Mouse (Mus musculus): ENCODE results near the gene Cnnm4. TPM values are rescaled to one million over a fixed set of nuclear protein-coding genes. Genes with fewer than 3 reads are reported as not detected.
A peak's percentile ranks its signal among the peaks of the same experiment; 100 is the strongest.

The Cnnm4 gene
- total and polyA plus RNA-seq, 2 experiments from 2014 or later: 11.0 to 15.6 TPM

DNA sequence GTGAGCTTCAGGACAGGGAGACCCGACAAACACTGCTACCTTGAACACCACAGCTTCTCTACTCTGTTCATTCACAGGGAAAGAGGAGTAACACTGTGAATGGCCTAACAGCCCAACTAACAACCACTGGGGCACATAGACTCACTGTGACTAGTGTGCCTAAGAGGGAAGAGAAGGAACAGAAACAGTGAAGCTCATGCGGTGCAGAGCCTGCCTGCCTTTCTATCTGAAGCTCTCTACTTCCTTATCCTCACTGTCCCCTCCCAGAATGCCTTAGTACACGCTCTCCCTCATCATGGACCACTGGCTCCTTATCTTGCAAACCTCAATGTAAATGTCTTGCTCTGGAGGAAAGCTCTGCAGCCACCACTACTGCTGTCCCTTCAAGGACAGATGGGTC lies 34.2 kb upstream of the Cnnm4 start:
- H3K36me3 ChIP-seq (ENCODE audit: insufficient read depth, low read length): peaks cover 49% of the 10 kb centered on the region
- H3K27ac ChIP-seq (ENCODE audit: low read depth, low read length): no peak overlapping the region
- H3K9me3 ChIP-seq (ENCODE audit: low read length): no peaks in the 10 kb centered on the region
- WGBS: 98% methylated on average over 3 of the region's 3 CpGs
- TF ChIP-seq CTCF (IDR thresholded peaks at IDR 0.05): no peak
- no peaks in the 10 kb centered on the region for H3K27me3 ChIP-seq (ENCODE audit: insufficient read depth, low read length)
- no peak overlapping the region for H3K4me3 ChIP-seq (ENCODE audit: low read depth, low read length)
- H3K9ac ChIP-seq (replicated peaks; ENCODE audit: low read length, poor library complexity, severe bottlenecking): no peak overlapping the region
- H3K4me2 ChIP-seq (ENCODE audit: low read depth, low read length, poor library complexity, severe bottlenecking): no peak overlapping the region
- DNase-seq (ENCODE audit: low spot score): no peak
- no peaks in the 10 kb centered on the region for H3K4me1 ChIP-seq (ENCODE audit: insufficient read depth, low read length)
- no peak for ATAC-seq (ENCODE audit: low FRiP score)

DNA sequence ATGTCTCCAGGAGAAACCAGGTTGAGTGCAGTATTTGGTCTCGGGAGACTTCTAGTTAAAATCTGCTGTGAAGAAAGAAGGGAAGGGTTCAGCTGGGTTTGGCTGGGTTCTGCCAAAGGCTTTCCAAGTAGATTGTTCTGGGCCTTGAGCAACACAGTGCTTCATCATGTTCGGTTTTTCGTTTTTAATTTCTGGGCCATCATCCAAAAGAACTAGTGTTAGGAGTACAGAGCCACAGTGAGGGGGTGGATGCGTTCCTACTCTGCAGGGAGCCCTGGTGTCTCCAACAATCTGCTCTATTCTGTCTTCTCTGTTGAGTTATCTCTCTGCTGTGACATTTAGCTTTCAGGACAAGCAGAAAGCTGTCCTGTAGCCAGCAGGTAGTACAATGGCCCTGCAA lies 30.3 kb upstream of the Cnnm4 start:
- no peak overlapping the region for H3K4me3 ChIP-seq (ENCODE audit: low read depth, low read length)
- DNase-seq (ENCODE audit: low spot score) (peak; percentile 27), ATAC-seq (ENCODE audit: low FRiP score) (no peak)
- TF ChIP-seq CTCF (IDR thresholded peaks at IDR 0.05): no peak
- no peaks in the 10 kb centered on the region for H3K4me1 ChIP-seq (ENCODE audit: insufficient read depth, low read length)
- no peaks in the 10 kb centered on the region for H3K9me3 ChIP-seq (ENCODE audit: low read length)
- no peak overlapping the region for H3K4me2 ChIP-seq (ENCODE audit: low read depth, low read length, poor library complexity, severe bottlenecking)
- H3K36me3 ChIP-seq (ENCODE audit: insufficient read depth, low read length): peaks cover 33% of the 10 kb centered on the region
- 88% methylated on average over 4 of the region's 4 CpGs for WGBS
- no peaks in the 10 kb centered on the region for H3K27me3 ChIP-seq (ENCODE audit: insufficient read depth, low read length)
- no peak overlapping the region for H3K27ac ChIP-seq (ENCODE audit: low read depth, low read length)
- H3K9ac ChIP-seq (replicated peaks; ENCODE audit: low read length, poor library complexity, severe bottlenecking): no peak overlapping the region

DNA sequence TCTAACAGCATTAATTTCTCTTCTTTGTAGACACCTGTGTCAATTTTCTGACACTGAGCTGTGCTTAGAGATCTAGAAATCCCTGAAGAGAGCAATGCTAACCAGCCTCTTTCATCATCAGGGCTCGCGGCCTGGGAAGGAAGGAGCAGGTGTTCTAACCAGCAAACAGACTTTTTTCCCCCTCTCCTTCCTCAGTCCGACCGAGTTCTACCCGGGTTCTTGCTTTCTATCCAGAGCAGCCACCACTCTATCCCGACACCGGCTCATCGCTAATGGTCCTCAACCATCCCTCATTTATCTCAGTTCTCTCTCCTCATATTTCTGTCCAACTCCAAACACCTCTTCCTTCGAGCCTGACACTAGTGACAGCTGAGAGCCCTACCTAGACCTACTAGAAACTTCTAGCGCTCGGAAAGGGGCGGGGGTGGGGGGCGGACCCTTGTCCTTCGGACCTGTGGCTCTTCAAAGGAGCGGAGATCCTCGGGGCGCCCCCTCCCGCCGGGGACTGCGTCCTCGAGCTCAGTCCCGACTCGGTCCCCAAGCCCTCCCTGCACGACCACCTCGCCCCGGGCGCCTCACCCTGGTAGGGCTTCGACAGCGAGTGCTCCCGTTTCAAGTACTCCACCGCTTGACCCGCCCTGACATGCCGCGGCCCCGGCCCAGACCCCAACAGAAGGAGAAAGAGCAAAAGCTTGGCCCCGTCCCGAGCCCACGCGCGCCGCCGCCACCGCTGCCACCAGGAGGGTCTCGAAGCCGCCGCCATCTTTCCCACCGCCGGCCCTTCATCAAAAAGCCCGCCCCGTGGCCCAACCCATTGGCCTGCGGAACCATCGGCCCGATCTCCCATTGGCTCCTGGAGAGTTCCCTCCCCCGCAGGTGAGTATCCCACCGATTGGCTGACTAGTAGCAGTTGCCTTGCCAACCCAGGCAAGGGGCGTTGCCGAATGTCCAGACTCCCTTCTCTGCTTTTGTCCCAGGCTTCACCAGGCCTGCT lies 26.7 kb upstream of the Cnnm4 start, which contains the start of gene Lman2l:
Gene Lman2l (minus strand): TSS at position 801 of the 994 bp plus-strand sequence.
- H3K9me3 ChIP-seq (ENCODE audit: low read length): no peaks in the 10 kb centered on the region
- H3K9ac ChIP-seq (replicated peaks; ENCODE audit: low read length, poor library complexity, severe bottlenecking): peak within 1 kb of the TSS; percentile 69
- DNase-seq (ENCODE audit: low spot score) (peak; percentile 99), ATAC-seq (ENCODE audit: low FRiP score) (peak; percentile 100)
- H3K36me3 ChIP-seq (ENCODE audit: insufficient read depth, low read length): peaks cover 3% of the 10 kb centered on the region; the same call in 1 of the 2 replicates
- no peaks in the 10 kb centered on the region for H3K27me3 ChIP-seq (ENCODE audit: insufficient read depth, low read length)
- peak within 1 kb of the TSS; percentile 72 for H3K27ac ChIP-seq (ENCODE audit: low read depth, low read length)
- peak within 1 kb of the TSS; percentile 66 for H3K4me2 ChIP-seq (ENCODE audit: low read depth, low read length, poor library complexity, severe bottlenecking)
- WGBS: under 1% methylated on average over 52 of the region's 57 CpGs
- no peaks in the 10 kb centered on the region for H3K4me1 ChIP-seq (ENCODE audit: insufficient read depth, low read length)
- 0 out of 2 replicates have a peak, but pooled peaks have one; percentile 25 for TF ChIP-seq CTCF (IDR thresholded peaks at IDR 0.05)
- peak within 1 kb of the TSS; percentile 83 for H3K4me3 ChIP-seq (ENCODE audit: low read depth, low read length)

DNA sequence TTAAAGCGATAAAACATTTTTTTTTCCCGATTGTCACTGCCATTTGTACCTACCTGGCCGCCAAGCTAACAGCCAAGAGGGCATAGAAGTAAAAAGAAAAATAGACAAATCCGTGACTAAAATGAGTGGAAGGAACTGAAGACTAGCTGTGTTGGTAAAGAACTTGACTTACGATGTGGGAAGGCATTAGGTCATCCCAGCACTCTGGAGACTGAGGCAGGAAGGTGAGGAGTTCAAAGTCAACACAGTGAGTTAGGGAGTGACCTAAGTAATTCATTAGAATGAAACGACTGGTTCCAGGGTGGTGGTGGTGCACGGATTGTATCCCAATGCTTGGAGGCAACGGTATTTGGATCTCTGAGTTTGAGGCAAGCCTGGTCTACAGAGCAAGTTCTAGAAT lies 25.9 kb upstream of the Cnnm4 start:
- TF ChIP-seq CTCF (IDR thresholded peaks at IDR 0.05): no peak
- DNase-seq (ENCODE audit: low spot score): no peak
- H3K9ac ChIP-seq (replicated peaks; ENCODE audit: low read length, poor library complexity, severe bottlenecking): no peak overlapping the region

DNA sequence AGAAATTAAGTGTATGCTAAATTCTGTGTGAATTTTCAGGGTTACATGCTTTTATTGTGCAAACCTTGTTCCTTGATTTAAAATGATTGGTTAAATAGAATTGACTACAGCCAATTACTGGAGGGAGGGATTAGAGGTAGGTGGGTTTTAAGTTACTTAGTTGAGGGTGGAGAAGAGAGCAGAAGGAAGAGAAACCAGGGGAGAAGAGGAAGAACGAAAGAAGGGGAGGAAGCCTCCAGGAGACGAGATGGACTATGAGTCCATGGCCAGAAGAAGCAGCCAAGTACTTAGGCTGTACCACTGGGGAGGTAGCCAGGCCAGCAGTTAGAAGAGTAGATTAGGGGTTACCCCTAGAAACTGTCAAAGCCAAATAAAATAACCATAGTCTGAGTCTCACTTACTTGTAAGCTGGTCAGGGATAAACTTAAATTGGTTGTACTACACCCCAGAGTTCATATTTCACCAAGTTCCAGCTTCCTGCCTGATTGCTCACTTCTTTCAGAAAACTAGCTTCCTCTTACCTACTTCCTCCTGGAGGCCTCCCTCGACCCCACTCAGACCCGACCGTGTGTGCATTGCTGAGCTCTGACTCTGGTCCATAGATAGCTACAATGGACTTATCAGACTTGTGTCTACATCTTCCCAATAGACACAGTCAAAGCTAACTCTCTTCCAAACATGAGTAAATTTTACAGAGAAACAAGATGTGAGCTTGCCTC lies 25.2 kb upstream of the Cnnm4 start:
- DNase-seq (ENCODE audit: low spot score) (no peak), ATAC-seq (ENCODE audit: low FRiP score) (no peak)
- no peak overlapping the region for H3K9ac ChIP-seq (replicated peaks; ENCODE audit: low read length, poor library complexity, severe bottlenecking)
- H3K4me2 ChIP-seq (ENCODE audit: low read depth, low read length, poor library complexity, severe bottlenecking): no peak overlapping the region
- WGBS: 91% methylated on average over 5 of the region's 5 CpGs
- H3K4me1 ChIP-seq (ENCODE audit: insufficient read depth, low read length): no peaks in the 10 kb centered on the region
- H3K27ac ChIP-seq (ENCODE audit: low read depth, low read length): no peak overlapping the region
- H3K9me3 ChIP-seq (ENCODE audit: low read length): no peaks in the 10 kb centered on the region
- H3K36me3 ChIP-seq (ENCODE audit: insufficient read depth, low read length): peaks cover 3% of the 10 kb centered on the region; the same call in 1 of the 2 replicates
- no peak for TF ChIP-seq CTCF (IDR thresholded peaks at IDR 0.05)
- H3K27me3 ChIP-seq (ENCODE audit: insufficient read depth, low read length): no peaks in the 10 kb centered on the region
- H3K4me3 ChIP-seq (ENCODE audit: low read depth, low read length): no peak overlapping the region

More for the DNA sequence above, 25.9 kb upstream of the Cnnm4 start:
- Histone ChIP-seq H3K4me3 (ENCODE audit: low read depth, low read length) (peak overlapping the region; percentile 83), H3K27me3 (ENCODE audit: insufficient read depth, low read length) (no peaks in the 10 kb centered on the region), H3K27ac (ENCODE audit: low read depth, low read length) (peak overlapping the region; percentile 26; the same call in 1 of the 2 replicates), H3K9me3 (ENCODE audit: low read length) (no peaks in the 10 kb centered on the region), H3K36me3 (ENCODE audit: insufficient read depth, low read length) (peaks cover 3% of the 10 kb centered on the region; the same call in 1 of the 2 replicates), H3K4me1 (ENCODE audit: insufficient read depth, low read length) (no peaks in the 10 kb centered on the region), H3K4me2 (ENCODE audit: low read depth, low read length, poor library complexity, severe bottlenecking) (peak overlapping the region; percentile 21; the same call in 1 of the 2 replicates)
- WGBS: 40% methylated on average over 8 of the region's 8 CpGs
- peak; percentile 17; the same call in 1 of the 2 replicates for ATAC-seq (ENCODE audit: low FRiP score)

Measured in midbrain, postnatal 0 days (tissue).